ENCODE assay signal across 14 mouse cellular contexts in genomic region chr5:114584293-114585104, GRCm38 (mm10). TPM values are rescaled to one million over a fixed set of nuclear protein-coding genes. Genes with fewer than 3 reads are reported as not detected.
A peak's percentile ranks its signal among the peaks of the same experiment; 100 is the strongest.
DNase-seq lines count a peak whose midpoint lies in the region; ATAC-seq lines count a peak whose summit lies in the region.
"Had no signal": no experiment of that assay in that cellular context is flagged by ENCODE, and none has a peak within 500 bp of the region (broad histone marks: within the 10 kb centered on the region; RNA-seq: fewer than 3 reads in every experiment).

No protein-coding gene starts in this region.

- WGBS in hindbrain, embryonic 10.5 days: 33% methylated on average over 14 of the region's 14 CpGs

- peaks cover 13% of the 10 kb centered on the region for H3K36me3 ChIP-seq in hindbrain, embryonic 10.5 days
- H3K36me3 ChIP-seq: embryonic facial prominence, embryonic 15.5 days; heart, embryonic 12.5 days had no signal

- peak overlapping the region; percentile 13; the same call in 1 of the 2 replicates for H3K4me3 ChIP-seq in hindbrain, embryonic 10.5 days
- H3K4me3 ChIP-seq: embryonic facial prominence, embryonic 15.5 days; heart, embryonic 12.5 days; megakaryocyte, embryonic 14.5 days had no signal

- H3K9me3 ChIP-seq in hindbrain, embryonic 10.5 days: no peaks in the 10 kb centered on the region
- H3K9me3 ChIP-seq: embryonic facial prominence, embryonic 15.5 days; heart, embryonic 12.5 days; megakaryocyte, embryonic 14.5 days had no signal

- peak overlapping the region; percentile 83 for H3K27ac ChIP-seq in hindbrain, embryonic 10.5 days
- H3K27ac ChIP-seq: embryonic facial prominence, embryonic 15.5 days had no signal

- H3K27me3 ChIP-seq in hindbrain, embryonic 10.5 days (ENCODE audit: insufficient read depth, poor library complexity, severe bottlenecking): peaks cover 9% of the 10 kb centered on the region

- ATAC-seq in frontal cortex, adult (ENCODE audit: low TSS enrichment): 0 out of 2 replicates have a peak, but pooled peaks have one; percentile 9

- DNase-seq in frontal cortex, postnatal 25 days (ENCODE audit: low spot score in 2 of 2): no peak
- DNase-seq in Muller cell, postnatal 12 days (ENCODE audit: inconsistent ontology term): peak; percentile 59
- DNase-seq in hindbrain, embryonic 10.5 days (ENCODE audit: low spot score): peak; percentile 33
- peak; percentile 61 for DNase-seq in lung, postnatal 36 days
- DNase-seq in left cerebral cortex, adult 18-20 months (ENCODE audit: low spot score in 2 of 2): no peak
- DNase-seq in heart, adult 9 months (ENCODE audit: low spot score in 2 of 2): no peak
- DNase-seq in thymus, postnatal 14 days: no peak
- DNase-seq: cerebellum, adult 11-12 months; kidney, postnatal 14 days; left cerebral cortex, postnatal 4 days had no signal

- peaks cover 93% of the 10 kb centered on the region for H3K4me1 ChIP-seq in hindbrain, embryonic 10.5 days (replicated peaks)

RNA-seq across cellular contexts. Expression of gene Fam222a, which starts 16.7 kb away (rescaled TPM):
- polyA plus RNA-seq in hindbrain, embryonic 10.5 days (2016; fragmentation: Nextera tagmentation; extraction: Ambion mirVana): 3.9 and 6.5 TPM in 2 replicates
- total RNA-seq in left cerebral cortex, adult 18-20 months (2021): 10 to 100 TPM; 10.9 to 11.0 TPM

Comparison
In these comparisons a context has a peak if more than half of its experiments do, and no peak if none do; other contexts are left out.
1. DNase-seq: peak in Muller cell, postnatal 12 days (single experiment), hindbrain, embryonic 10.5 days (single experiment) and lung, postnatal 36 days (single experiment); none in frontal cortex, postnatal 25 days (0 of 2), left cerebral cortex, adult 18-20 months (0 of 2), heart, adult 9 months (0 of 2) and thymus, postnatal 14 days (single experiment).